Mouse (Mus musculus) spleen, adult 18-20 months (tissue): Measurements from ENCODE around the gene Ints14.
A peak's percentile ranks its signal among the peaks of the same experiment; 100 is the strongest.
"Not testable (repeated sequence)": the region's sequence is repeated elsewhere in the genome, so short reads cannot be mapped to it uniquely, and the experiment has no call there.

Source experiments
- DNase-seq, 2 experiments: peaks; one replicate each; pipeline ENCODE4 v3.0.0; 2022; ENCODE audit warnings: mixed read lengths in 2 of 2

Ints14 gene

DNA sequence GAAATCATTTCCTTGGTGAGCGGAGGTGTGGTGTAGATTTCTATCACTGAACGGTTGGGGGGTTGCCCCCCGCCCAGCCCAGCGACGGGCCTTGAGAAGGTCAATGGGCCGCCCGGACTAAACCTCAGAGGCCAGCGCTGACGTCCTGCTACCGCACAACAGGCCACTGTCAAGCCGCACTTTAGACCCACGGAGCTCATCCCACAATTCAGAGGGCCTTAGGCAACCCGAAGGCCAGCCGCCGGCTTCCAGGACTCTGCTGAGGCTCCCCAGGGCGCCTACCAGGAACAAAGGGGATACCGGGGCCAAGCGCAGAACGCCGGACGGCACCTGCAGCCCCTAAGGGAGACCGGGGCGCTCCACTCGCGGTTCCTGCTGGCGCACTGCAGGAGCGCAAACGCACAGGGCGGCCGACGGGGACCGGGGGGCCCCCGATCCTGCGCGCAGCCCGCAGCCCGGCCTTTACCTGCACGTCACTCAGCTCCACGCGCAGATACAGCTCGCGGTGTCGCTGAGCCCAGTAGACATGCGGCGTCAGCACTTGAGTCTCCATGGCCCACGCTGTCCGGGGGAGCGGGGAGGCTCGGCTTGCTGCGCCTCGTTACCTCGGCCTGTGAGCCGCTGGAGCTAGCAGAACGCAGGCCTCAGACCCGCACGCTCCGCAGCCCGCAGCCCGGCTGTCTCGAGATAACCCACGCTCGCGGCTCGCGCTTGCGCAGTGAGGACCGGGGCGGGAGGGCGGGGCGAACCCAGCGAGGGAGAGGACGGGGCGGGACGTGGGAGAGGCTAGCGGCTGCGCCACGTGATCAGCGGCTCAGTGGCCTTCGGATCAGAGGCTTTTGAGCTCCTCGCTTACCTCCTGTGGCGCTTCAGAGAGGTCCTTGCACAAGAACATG is 60.5 kb downstream of the Ints14 start, which contains the start of gene Hacd3:
TSS of gene Hacd3 (minus strand) at position 703 of the 896 bp plus-strand sequence.
- DNase-seq = peak; percentile 77 to 81

DNA sequence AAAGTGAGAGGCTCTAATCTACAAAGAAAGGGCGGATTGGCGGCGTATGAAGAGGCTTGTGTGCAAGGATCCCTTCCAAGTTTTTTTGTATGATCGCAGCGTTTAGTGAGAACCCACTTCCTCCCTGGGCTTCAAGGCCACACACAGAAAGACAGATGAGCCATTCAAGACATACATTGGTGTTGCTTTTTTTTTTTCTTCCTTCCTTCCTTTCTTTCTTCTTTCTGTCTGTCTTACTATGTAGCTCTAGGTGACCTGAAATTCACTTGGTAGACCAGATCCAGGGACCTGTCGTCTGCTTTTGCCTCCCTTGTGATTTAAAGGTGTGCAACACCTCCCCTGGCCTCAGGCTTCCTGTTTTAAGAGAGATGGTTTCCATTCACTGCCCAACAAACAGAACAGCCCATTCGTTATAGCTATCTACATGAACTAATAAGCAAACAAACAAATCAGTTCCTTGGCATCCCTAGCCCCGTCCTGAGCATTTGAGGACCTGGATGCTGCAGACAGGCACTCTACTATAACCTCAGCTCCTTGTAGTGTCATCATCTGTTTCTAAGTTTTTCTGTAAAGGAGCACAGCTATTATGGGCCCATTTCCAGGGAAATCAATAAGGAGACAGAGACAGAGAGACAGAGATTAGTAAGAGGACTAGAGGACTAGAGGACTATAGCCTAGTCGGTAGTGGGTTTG is 61.3 kb downstream of the Ints14 start:
- no peak for DNase-seq

GRCm38 (mm10) chr9:65022580-65023135 is 62.0 kb downstream of the Ints14 start:
- no peak for DNase-seq

DNA sequence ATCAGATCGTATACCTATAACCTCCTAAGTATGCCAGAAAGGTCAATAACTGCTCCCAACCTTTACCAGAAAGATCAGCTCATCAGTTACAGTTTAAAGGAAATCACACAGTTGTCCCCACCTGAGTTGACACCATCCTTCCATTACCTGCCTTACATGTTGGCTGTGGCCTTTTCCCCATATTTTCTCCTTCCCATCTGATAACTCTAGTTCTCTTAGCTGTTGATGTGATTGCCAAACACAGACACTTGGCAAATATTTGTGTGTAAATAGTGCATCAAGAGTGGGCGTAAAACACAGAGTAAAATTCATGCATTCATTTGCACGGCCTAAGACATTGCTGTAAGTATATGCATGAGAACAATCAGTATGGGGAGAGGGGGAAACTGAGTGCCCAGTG is 62.7 kb downstream of the Ints14 start:
- no peak for DNase-seq

GRCm38 (mm10) chr9:65027241-65027640 is 66.5 kb downstream of the Ints14 start:
- no peak for DNase-seq

DNA sequence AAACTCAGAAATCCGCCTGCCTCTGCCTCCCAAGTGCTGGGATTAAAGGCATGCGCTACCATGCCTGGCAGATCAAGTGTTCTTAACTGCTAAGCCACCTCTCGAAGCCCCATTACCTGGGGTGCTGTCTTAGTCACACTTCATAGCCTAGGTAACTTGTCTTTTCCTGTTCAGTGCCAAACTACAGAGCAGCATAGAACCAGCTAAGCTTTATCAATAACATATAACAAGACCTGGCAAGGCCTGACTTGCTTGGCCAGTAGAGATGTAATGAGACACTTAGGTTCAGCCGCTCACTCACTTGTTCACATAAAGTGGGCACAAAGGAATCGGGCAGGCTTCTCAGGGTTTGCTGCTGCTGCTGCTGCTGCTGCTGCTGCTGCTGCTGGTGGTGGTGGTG is 67.6 kb downstream of the Ints14 start:
- DNase-seq = no peak

- not testable (repeated sequence) for DNase-seq
Observed at GRCm38 (mm10) chr9:65031355-65031754, 70.7 kb downstream of the Ints14 start.

DNA sequence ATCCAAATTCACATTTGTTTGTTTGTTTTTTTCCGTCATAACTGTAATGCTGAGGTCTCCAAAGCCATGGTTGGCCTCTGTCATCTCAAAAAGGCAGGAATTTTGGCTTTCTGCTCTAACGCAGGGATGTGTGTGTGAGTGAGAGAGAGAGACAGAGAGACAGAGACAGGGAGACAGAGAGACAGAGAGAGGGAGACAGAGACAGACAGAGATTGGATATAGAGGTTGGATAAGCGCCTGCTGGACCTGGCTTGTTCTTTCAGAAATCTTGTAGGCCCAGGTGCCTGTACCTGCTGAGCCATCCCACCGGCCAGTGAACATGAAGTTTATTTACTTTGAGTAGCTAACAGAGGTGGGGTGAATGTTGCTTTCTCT is 71.2 kb downstream of the Ints14 start:
- DNase-seq = no peak

DNA sequence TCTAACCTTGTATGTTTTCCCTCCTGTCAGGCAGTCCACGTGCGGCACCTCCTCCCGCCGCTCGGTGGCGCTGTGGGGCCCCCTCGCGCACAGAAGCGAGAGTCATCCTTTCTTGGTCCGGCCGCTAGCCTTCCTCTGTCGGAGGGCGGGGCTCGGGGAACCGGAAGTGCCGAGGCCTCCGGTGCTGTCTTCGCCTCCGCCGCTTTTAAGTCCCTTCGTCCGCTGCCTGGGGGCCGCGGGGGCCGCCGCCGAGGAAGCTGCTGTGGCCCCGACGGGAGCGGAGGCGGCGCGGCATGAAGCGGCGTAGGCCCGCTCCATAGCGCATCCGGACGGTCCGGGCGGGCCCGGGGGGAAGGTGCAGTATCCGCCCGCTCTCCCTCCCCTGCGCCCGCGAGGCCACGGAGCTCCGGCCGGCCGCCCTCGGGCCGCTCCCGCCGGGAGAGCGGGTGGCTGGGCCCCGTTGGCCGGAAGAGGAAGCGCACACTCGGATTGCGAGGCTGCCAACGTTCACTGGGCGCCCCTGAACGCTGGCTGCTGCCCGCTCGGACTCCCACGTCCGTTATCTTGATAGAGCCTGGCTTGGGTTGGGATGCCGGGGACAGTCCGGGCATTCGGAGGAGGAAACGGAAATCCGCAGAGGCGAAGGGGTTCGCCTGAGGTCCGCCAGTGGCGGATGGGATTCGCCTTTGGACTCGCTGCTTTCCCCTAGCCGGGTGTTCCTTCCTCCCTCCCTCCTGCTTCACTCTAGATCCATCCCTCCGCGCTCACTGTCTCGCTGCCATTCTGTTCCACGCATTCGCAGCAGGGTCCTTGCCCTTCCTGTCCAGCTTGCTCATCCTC is 71.8 kb downstream of the Ints14 start, which contains the start of gene Dpp8:
TSS of gene Dpp8 (plus strand) at position 146 of the 840 bp plus-strand sequence.
- peak; percentile 89 to 93 for DNase-seq

- no peak for DNase-seq
Observed at GRCm38 (mm10) chr9:65036456-65036855, 75.8 kb downstream of the Ints14 start.
